Mouse (Mus musculus) erythroblast, adult 5-6 weeks (primary cell): Measurements from ENCODE around the gene Lysmd2. TPM values are rescaled to one million over a fixed set of nuclear protein-coding genes. Genes with fewer than 3 reads are reported as not detected.

Source experiments
- ATAC-seq: replicated peaks from 2 replicates; pipeline ENCODE4 v1.8.0; 2016; ENCODE audit warnings: moderate number of reproducible peaks, mild to moderate bottlenecking, moderate TSS enrichment, inconsistent platforms; ENCODE audit not compliant: poor library complexity, low FRiP score, severe bottlenecking
- total RNA-seq, 2 experiments: library from RNA; stranded (forward) in 1 of 2; stranded (reverse) in 1 of 2; fragments of 150-400 nt in 1 of 2; fragments of 200-764, 138-1000 nt in 1 of 2; gene quantifications; 2 replicates each; pipeline versions ENCODE4 v1.2.3 to v1.2.4; 2015 to 2017; ENCODE audit warnings: low replicate concordance in 2 of 2

The Lysmd2 gene
- total RNA-seq, 2 experiments from 2014 or later, result 2.1 to 2.9 TPM

- no peak for ATAC-seq
Measured at GRCm38 (mm10) chr9:75684292-75684691, 58.8 kb downstream of the Lysmd2 start.

GRCm38 (mm10) chr9:75684772-75685171 lies 59.2 kb downstream of the Lysmd2 start:
- no peak for ATAC-seq

Other genes starting within 250 kb of the Lysmd2 start
- gene Mapk6, start 215.7 kb upstream of the Lysmd2 start, total RNA-seq (2015; ENCODE audit: low replicate concordance), result 8.4 and 11.7 TPM in 2 replicates
- gene Mapk6, start 215.7 kb upstream of the Lysmd2 start, total RNA-seq (2017; ENCODE audit: low replicate concordance), result 4.9 and 17.6 TPM in 2 replicates
- gene Leo1, start 184.2 kb upstream of the Lysmd2 start, total RNA-seq (2015; ENCODE audit: low replicate concordance), result 3.5 and 6.3 TPM in 2 replicates
- 8.3 and 11.6 TPM in 2 replicates for gene Leo1, start 184.2 kb upstream of the Lysmd2 start, total RNA-seq (2017; ENCODE audit: low replicate concordance)
- 17.6 and 20.4 TPM in 2 replicates for gene Tmod3, start 66.1 kb upstream of the Lysmd2 start, total RNA-seq (2015; ENCODE audit: low replicate concordance)
- 17.0 and 18.7 TPM in 2 replicates for gene Tmod3, start 66.1 kb upstream of the Lysmd2 start, total RNA-seq (2017; ENCODE audit: low replicate concordance)
- not detected in 2 replicates for gene Tmod2, start 14.4 kb upstream of the Lysmd2 start, total RNA-seq (2015; ENCODE audit: low replicate concordance)
- not detected in 2 replicates for gene Tmod2, start 14.4 kb upstream of the Lysmd2 start, total RNA-seq (2017; ENCODE audit: low replicate concordance)
- gene Scg3, start 58.3 kb downstream of the Lysmd2 start, total RNA-seq (2015; ENCODE audit: low replicate concordance), result not detected in 2 replicates
- gene Scg3, start 58.3 kb downstream of the Lysmd2 start, total RNA-seq (2017; ENCODE audit: low replicate concordance), result 0.84 TPM in 1 of 2 replicates, not detected in the other
- gene Bmp5, start 149.6 kb downstream of the Lysmd2 start, total RNA-seq (2015; ENCODE audit: low replicate concordance), result not detected in 2 replicates
- not detected in 2 replicates for gene Bmp5, start 149.6 kb downstream of the Lysmd2 start, total RNA-seq (2017; ENCODE audit: low replicate concordance)